Mouse (Mus musculus) CD4-positive, CD25-positive, alpha-beta regulatory T cell, adult 2 months (primary cell): Measurements from ENCODE around the gene Ifna15.

Experiments
- DNase-seq: peaks from one replicate; pipeline ENCODE4 v3.0.0-alpha.2; 2012; ENCODE audit warnings: low read depth, low spot score

Gene Ifna15

GRCm38 (mm10) chr4:88514403-88514802 is 43.6 kb downstream of the Ifna15 start:
- peak; percentile 66 for DNase-seq

- no peak for DNase-seq
These were observed 44.3 kb downstream of the Ifna15 start for GRCm38 (mm10) chr4:88513743-88514142.
